Mouse (Mus musculus) heart, postnatal 0 days (tissue): ENCODE results near the gene Sgo2a.

Experiments
- CTCF ChIP-seq: IDR thresholded peaks from 2 replicates; pipeline ENCODE4 v1.5.1; 2016; ENCODE audit warnings: antibody characterized with exemption, control low read depth, low read depth
- EP300 ChIP-seq: IDR thresholded peaks from 2 replicates; pipeline ENCODE4 v1.6.1; 2016; ENCODE audit warnings: antibody characterized with exemption, low read depth

DNA sequence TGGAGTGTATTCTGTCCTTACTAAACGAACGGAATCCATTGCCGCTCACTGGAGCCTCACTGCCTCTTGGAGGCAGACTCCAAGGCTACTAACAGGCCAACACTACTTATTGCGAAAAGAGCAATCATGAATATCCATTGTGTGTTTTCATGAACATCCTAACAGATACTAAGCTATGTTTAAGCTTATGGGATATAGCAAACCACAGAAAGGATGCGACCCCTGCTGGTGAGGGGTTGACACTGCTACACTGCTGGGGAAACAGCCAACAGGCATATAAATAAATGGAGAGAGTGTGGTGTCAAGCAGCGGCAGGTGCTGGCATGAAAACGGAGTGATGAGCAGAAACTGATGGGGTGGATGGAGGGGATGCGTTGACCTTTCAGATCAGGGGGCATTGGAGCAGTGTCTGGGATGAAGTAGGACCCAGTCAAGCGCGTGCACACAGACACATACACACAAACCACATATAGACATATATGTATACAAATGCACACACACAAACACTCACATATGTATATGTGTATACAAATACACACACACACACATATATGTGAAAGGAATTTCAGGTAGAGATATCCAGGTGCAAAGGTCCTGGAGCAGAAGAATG is 35.5 kb downstream of the Sgo2a start:
- TF ChIP-seq CTCF, result peak; percentile 73
- no peak for TF ChIP-seq EP300
